Mouse (Mus musculus): Measurements from ENCODE around the gene Tmcc2. TPM values are rescaled to one million over a fixed set of nuclear protein-coding genes. Genes with fewer than 3 reads are reported as not detected.

The Tmcc2 gene
- total RNA-seq, 2 experiments from 2014 or later: 2.9 to 5.5 TPM

DNA sequence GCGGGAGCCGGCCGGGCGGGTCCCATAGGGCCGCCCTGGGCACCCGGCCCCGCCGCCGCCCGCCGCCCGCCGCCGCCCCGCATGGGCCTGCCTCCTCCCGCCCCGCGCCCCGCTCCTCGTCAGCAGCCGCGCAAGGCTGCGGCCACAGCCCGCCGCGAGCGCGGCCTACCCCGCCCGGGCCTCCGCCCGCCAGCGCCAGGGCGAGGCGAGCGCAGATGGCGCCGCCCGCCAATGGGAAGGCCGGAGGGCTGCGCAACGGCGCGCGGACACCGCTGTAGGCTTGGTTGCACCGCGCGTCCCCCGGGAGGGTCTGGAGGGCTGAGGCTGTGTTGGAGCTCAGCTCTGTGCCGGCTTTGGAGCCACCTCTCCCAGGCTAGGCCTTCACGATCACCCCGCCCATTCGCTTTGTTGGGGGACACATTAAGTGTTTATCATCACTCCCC is 520 bp upstream of the Tmcc2 start:
- peak; percentile 40 for ATAC-seq (replicated peaks; ENCODE audit: poor library complexity)

DNA sequence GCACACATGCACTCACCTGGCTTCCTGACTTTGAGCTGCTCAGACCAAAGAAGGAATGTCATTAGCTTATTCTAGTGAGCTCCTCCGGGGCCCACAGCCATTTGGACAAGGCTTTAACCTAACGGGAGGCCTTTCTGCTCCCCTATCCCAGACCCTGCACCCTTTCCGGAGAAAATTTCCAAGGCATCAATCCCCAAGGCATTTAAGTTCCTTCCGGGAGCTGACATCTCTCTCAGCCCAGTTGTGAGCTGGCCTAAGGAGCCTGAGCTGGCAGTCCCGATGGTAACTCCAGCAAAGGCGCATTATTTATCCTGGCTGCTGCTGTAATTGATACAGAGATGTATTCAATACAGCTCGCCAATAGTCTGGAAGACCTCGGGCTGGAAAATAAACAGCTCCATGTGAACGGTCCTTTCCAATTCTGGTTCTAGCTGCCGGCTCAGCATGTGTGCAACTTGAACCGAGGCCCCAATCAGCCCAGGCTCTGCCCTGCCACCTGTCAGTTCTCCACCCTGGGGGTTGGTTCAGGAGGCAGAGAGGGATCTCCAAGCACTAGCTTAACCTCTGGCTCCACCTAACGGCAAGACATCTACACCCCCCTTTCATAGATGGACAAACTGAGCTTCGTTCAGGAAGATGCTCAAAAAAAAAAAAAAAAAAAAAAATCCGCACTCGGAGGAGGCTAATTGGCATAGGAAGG is 1.0 kb downstream of the Tmcc2 start:
- ATAC-seq (replicated peaks; ENCODE audit: poor library complexity): peak; percentile 83

DNA sequence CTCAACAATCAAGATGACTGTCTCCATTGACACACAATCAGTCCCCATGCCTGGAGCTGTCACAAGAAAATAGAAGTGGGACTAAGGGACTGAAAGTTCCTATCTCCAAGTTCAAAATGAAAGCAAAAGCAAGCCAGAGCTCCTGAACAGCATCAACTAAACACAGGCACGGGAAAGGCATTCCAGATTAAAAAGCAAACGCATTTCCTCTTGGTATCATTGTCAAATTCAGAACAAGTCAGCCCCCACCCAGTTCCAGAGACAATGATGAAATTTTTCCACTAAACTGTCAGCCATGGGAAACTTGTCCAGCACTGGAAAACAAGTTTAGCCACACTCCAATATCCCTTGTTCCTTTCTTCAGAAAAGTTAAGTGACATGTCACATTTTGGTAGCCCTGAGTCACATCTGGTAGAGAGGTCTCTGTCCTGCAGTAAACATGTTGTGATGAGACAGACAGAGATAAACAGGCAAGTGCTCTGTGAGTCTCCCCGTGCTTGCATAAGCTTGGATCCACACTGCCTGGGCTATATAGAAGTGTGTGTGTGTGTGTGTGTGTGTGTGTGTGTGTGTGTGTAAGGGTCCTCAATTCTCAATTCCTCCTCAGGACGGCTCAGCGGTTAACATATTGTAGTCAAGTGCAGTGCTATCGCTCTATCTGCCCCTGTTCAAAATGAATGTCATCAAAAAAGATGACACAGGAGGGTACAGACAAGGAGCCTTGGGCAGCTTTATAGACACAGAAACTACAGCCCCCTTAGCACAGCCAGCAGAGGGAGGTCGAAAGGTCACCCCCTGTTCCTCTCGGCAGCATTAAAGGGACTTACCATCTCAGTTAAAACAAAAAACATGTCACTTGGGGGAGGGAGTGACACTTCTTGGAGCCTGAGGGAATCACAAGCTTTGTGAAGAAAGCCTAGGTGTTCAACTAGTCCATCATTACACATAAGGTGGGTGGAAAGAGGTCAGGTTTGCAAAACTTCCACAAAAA is 2.0 kb downstream of the Tmcc2 start:
- ATAC-seq (replicated peaks; ENCODE audit: poor library complexity): peak; percentile 10; the same call in 1 of the 2 replicates

DNA sequence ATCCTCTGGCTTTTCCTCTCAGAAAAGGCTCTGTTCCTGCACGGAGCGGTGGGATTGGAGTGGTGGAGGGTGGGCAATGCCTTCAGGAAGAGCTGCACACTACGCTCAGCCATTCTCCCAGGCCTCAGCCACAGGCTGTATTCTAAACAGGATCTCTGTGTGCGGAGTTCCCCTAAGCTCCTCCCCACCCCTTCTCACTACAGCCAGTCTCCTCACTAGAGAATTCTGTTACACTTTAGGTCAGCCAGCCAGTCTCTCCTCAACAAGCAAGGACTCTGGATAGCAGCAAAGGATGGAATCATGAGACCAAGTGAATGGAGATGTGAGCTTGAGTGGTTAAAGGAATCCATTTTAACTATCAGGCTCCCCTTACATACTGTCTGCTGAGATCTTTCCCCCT is 3.1 kb downstream of the Tmcc2 start:
- 0 out of 2 replicates have a peak, but pooled peaks have one; percentile 12 for ATAC-seq (replicated peaks; ENCODE audit: poor library complexity)

DNA sequence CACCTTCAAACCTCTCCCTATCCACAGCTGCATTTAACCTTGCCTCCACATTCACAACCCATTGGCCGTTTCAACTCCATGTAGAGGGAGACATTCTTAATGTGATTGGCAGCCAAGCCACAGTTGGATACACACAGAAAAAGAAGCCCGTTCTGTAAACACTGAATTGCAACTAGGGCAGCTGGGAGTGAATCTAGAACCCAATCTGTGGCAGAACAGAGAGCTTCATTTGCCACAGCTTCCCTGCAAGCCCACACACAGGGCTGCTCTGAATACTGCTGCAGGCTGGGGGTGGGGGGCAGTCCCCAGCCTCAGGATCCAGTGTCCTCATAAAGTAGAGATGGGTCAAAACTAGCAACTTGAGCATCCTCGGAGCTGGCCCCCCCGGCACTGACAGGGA is 4.8 kb downstream of the Tmcc2 start:
- no peak for ATAC-seq (replicated peaks; ENCODE audit: poor library complexity)

DNA sequence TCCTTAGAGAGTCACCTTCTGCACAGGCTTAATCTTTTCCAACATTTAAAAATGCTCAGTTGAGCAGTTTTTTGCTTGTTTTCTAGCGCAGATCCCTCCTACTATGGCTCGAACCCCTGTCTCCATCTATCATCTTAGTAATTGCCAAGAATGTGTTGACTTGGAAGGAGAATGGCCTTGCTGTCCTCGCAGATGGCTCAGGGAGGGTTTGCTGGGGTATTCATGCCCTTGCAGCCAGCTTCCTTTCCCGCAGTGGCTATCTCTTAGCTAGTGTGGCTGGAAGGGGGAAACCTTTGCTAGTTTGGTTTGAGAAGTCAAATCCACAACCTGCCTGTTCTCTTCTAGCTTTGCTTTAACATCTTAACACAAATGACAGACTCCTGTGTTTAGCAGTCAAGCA is 5.4 kb downstream of the Tmcc2 start:
- no peak for ATAC-seq (replicated peaks; ENCODE audit: poor library complexity)

DNA sequence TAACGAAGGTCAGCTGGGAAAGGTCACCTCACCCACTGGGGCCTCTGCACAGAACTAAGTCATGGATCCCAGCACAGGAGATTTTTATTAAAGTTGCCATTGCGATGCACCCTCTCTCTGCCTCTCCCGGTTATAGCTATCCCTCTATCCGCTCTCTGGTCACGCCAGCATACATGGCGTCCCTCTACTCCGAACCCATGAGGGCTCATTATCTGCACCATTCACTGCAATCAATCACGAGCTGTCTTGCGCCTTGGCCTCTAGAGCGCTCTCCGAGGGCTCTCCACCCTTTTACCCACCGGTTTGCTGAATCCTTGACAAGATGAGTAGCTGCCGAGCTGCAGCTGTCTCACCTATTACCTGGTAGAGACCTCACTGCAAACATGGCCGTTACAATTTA is 5.8 kb downstream of the Tmcc2 start:
- no peak for ATAC-seq (replicated peaks; ENCODE audit: poor library complexity)

DNA sequence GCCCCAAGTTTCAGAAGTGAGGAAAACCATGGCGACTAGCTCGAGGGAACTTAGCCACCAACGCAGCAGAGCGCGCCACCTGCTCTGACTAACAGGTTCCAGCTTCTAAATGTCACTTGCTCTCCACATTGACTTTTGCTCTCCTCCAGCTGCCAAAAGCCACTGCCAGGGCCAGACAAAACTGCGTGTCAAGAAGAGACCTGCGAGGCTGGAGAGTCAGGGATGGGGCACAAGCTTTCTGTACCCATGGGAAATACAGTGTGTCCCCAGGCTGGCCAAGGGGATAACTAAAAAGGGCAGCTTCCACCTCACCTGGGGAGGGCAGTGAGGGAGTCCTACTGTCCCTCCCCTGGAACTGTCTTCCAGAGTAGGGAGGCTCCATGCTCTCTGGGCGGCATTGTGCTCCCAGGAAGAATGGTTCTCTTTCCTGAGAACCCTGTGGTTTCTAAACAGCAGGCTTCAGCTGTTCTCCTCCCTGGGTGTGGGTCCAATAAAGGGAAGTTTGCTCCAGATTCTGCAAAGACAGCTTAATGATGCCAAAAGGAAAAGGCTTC is 7.0 kb downstream of the Tmcc2 start:
- no peak for ATAC-seq (replicated peaks; ENCODE audit: poor library complexity)

DNA sequence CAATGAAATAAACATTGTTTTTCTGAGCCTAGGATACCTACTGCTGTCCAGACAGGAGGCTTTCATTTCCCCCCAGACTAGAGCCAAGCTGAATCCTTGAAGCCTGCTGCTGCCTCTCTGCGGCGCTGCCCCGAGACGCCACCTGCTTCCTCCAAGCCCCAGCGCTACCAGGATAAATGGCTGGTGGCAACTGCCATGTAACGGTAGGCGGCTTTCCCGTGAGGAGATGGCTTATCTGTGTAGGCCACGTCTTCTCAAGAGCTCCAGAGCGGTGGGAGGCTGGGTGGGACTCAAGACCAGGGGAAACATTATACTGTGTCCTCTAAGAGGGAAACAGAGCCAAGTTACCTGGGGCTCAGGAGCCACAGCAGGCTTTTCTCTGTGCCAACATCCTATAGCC is 9.2 kb downstream of the Tmcc2 start:
- peak; percentile 70 for ATAC-seq (replicated peaks; ENCODE audit: poor library complexity)

DNA sequence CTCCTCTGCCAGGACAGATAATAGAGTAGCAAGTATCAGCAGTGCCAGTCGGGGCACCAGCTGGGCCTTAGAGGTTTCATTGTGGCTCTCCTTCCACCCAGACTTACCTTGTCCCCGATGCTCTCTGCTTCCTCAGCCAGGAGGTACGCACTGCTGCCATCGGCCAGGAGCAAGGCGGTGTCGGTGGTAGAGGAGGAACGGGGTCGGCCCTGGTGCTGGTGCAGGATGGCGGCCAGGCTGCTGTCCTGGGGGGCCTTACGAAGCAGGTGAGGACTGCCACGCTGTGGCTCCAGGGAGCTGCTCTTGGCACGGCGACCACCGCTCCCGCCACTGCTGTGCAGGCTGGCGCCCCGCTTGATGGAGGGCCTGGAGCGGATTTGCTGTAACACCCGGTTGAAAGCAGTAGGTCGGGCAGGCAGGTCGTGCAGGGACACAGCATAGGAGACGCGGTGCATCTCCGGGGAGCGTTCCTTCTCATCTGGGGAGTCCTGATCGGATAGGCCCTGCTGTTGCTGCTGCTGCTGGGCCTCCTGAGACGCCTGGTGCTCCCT is 10.5 kb downstream of the Tmcc2 start:
- ATAC-seq (replicated peaks; ENCODE audit: poor library complexity): no peak

DNA sequence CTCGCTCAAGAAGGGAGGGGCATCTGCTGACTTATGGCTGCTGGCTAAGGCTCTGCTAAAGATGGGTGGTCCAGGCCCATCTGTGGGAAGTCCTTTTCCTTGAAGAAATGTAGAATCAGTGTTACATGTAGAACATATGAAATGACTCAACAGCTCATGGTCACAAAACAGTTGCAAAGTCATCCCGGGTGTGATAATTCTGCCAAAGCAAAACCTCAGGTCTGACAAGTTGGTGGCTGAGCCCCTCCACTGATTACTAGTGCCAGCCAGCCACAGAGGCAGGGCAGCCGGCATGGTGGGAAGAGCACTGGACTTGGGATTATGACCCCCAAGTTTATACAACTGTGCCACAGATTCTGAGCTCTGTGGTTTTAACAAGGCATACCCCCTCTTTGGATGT is 13.3 kb downstream of the Tmcc2 start:
- ATAC-seq (replicated peaks; ENCODE audit: poor library complexity): peak; percentile 10; the same call in 1 of the 2 replicates

DNA sequence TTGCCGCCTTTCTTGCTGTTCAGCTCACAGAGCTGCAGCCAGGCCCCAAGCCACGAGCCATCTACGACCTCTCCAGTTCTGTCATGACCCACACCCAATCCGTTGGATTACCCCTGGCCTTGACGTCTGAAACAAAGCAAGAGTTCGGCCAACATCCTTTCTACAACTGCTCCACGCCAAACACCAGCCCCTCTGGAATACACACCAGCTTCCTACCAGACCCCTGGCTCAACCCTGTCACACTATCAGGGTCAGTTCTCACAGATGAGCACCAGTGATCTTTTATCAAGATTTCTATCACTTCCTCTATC is 14.1 kb downstream of the Tmcc2 start:
- no peak for ATAC-seq (replicated peaks; ENCODE audit: poor library complexity)

DNA sequence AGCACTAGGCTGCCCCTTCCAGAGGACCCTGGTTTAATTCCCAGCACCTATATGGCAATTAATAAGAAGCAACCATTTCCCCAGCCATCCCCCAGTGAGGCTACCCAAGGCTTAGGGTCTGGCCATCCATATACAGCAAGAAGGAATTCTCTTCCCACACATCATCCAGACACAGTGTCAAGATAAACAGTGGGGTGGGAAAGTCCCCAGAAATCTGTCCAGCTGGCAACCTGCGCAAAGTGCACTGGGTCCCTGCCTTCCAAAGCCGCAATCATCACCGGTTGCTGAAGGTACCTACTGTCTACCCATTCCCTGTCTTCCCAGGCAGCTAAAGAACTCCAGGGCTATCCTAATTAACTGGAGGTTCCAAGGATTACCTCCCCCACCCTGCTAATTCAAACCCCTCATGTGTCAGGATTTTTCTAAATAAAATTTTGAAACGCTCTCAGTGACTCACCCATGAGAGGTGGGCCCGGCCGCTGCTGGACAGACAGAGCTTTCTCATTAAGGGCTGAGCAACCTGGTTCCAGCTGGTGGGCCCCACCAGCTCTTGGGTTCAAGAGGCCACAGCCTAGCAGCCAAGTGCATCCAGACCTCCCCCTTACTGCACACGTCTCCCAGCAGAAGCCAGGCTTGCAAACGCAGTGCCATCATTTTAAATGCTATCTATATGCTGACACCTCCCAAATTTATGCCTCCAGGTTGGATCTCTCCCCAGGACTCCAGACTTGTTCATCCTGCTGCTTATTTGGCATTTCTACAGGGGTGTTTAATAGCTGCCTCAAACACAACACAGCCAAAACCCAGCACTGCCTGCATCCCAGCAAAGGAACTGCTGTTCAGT is 14.6 kb downstream of the Tmcc2 start:
- ATAC-seq (replicated peaks; ENCODE audit: poor library complexity): no peak

DNA sequence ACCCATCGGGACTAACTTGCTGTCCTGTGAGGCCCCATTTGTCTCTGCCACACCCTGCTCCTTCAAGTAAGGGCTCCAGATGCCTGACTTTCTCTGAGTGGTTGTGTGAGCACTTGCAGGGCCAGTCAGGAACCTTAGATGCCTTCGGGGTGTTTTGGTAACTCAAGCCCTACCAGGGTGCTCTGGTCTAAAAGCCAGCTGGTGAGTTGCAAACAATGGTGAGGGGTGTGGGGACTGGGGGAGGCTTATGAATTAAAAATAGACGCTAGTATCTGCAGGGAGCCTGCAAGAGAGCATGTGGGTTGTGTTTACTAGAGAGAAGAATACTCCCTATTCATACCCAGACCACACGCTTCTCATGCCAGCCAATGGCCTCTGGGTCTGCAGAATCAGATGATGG is 15.8 kb downstream of the Tmcc2 start:
- no peak for ATAC-seq (replicated peaks; ENCODE audit: poor library complexity)

DNA sequence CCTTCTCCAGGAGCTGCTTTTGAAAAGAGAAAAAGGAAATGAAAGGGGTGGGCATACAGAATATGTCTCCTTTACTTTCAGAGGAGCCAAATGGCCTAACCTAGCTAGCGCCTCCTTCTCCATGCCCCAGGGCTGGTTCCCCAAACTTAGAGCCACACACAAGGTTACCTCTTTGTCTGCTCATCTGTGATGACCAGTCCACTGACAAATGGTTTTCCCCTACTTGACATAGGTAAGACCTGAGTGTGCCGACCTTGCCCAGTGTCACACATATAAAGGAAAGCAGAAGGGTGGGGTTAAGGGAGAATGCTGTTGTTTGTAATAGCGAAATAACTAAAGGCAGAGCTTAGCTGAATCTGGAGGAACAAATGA is 16.2 kb downstream of the Tmcc2 start:
- 0 out of 2 replicates have a peak, but pooled peaks have one; percentile 1 for ATAC-seq (replicated peaks; ENCODE audit: poor library complexity)

DNA sequence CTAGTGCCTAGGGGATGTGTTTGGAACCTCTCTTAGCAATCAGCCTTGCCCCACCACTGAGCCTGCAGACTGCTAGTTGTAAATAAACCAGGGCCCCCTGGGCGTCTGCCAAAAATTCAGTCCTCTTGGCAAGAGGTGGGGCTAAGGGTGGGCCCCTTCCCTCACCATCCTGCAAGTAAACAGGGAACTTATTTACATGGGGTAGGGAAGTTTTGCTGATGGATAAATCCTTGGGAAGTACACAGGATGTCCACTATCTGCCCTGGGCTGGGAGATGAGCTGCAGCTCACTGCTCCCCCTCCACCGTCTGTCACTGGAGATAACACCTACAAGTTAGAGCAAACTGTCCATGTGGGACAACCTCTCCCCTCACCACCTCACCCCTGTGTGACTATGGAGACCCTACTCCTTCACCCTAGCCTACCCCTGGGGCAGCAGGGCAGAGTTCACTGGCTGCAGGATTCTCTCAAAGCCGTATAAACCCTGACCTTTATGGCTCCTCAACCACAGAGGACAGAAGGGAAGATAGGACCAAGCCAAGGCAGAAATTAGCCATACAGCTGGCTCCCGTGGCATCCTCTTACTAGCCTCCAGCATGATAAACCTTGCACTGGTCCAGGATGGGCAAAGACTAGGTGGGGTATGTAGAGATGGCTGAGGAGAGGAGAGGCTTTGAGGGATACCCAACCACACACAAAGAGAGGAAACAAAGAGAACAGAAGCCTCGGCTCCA is 16.8 kb downstream of the Tmcc2 start:
- peak; percentile 28 for ATAC-seq (replicated peaks; ENCODE audit: poor library complexity)

DNA sequence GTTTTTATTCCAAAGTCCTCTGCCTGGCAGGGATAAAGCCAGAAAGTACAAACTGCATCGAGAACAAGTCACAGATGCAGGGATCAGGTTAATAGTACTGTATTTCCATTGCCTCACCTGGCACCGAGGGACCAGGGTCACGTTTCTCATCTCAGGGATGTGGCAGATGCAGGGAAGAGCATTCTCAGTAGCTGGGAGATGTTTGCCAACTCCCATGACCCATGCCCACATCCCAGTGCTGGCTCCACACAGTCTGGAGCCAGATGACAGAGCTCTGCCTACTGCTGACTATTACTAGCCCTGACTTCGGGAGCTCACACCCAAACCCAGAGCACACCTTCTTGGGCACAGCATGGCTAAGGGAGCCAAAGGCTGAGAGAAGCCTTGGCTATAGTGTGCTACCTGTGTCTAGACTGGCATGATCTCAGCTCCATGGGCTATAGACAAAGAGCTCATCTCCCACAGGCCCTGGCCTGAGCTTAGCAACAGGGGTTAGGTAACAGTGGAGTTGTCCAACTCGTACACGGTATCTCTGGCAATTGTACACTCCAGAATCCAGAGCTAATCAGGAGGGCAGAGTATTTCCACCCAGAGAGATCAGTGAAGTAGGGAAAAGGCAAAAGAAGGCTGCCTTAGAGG is 18.1 kb downstream of the Tmcc2 start:
- ATAC-seq (replicated peaks; ENCODE audit: poor library complexity): no peak

DNA sequence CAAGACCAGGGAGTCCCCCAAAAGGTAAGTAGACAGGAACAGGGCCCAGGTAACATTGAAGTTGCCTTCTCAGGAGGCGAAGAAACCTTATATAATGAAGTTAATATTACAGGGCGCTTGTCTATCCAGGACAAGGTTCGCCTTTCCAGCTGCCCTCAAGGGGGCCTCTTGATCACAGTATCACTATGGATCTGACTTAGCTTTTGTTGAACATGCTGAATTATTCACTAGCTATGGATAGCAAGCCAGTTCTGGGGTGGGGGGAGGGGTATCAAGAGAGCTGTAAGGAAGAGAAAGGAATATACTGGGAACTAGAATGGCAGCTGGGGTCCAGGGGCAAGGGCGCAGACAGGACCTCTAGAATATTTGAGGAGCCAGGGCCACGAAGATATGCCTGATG is 18.7 kb downstream of the Tmcc2 start:
- ATAC-seq (replicated peaks; ENCODE audit: poor library complexity): no peak

DNA sequence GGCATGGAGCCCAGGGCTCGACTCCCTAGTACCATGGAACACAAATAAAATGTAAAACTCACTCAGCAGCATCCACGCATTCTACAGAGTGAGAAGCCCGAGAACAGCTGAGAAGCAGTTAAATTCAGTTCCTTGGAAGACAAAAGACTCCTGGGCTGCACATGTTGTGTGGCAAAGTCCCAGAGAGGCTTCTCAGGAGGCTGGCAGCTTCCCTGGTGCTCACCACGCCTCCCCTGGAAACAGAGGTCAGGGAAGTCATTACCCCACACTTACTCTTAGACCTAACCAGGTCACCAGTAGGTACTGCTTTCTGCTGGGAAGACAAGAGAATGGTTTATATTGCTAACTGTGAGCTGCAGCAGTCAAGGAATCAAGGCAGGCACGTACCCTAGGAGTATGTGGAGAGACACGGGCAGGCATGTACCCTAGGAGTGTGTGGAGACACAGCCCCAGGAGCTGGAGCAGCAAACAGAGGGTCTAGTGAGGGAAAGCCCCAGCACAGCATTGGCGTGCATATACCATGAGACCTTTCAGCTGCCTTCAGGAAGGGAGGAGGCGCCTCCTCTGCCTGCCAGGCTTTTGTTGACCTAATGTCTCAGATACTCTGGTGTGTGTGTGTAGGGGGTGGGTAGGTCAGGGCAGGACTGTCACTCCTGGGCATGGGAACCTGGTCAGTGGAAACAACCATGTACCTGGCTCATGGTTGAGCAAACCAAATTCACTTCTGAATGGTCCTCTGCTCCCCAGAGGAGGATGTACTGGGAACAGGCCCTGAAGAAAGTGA is 19.6 kb downstream of the Tmcc2 start:
- no peak for ATAC-seq (replicated peaks; ENCODE audit: poor library complexity)

Measured in megakaryocyte progenitor cell, adult 5-6 weeks (primary cell).